Mouse (Mus musculus) left cerebral cortex, postnatal 4 days (tissue): ENCODE results near the gene Uvrag. TPM values are rescaled to one million over a fixed set of nuclear protein-coding genes. Genes with fewer than 3 reads are reported as not detected.
A peak's percentile ranks its signal among the peaks of the same experiment; 100 is the strongest.

Experiments
- DNase-seq: peaks from one replicate; pipeline ENCODE4 v3.0.0-alpha.2; 2022
- intact Hi-C: fragments of 180-260 bp; cut with DNase I; formaldehyde crosslinking; loops from one replicate; pipeline ENCODE4 v1.15.1; 2025
- total RNA-seq, 2 experiments: library from RNA; stranded (reverse); gene quantifications; 2 replicates each; pipeline ENCODE4 v1.2.3; 2021

Uvrag gene
- total RNA-seq, 2 experiments from 2014 or later: 36.3 to 37.4 TPM

- intact Hi-C loops: no loop called here
Observed at GRCm38 (mm10) chr7:99167939-99168338, 27.0 kb upstream of the Uvrag start.

GRCm38 (mm10) chr7:99166159-99166558 lies 25.2 kb upstream of the Uvrag start:
- no peak for DNase-seq
- intact Hi-C loops: no loop called here

More at GRCm38 (mm10) chr7:99167939-99168338, 27.0 kb upstream of the Uvrag start:
- DNase-seq: no peak

- intact Hi-C loops: no loop called here
Observed at GRCm38 (mm10) chr7:99164873-99165410, 24.0 kb upstream of the Uvrag start.

GRCm38 (mm10) chr7:99162462-99162861 lies 21.5 kb upstream of the Uvrag start:
- no peak for DNase-seq
- intact Hi-C loops: no loop called here

More at GRCm38 (mm10) chr7:99164873-99165410, 24.0 kb upstream of the Uvrag start:
- no peak for DNase-seq

GRCm38 (mm10) chr7:99161961-99162360 lies 21.0 kb upstream of the Uvrag start:
- DNase-seq: no peak
- intact Hi-C loops: no loop called here

GRCm38 (mm10) chr7:99161529-99161928 lies 20.6 kb upstream of the Uvrag start:
- intact Hi-C loops: no loop called here

GRCm38 (mm10) chr7:99160995-99161394 lies 20.1 kb upstream of the Uvrag start:
- intact Hi-C loops: no loop called here
- no peak for DNase-seq

More at GRCm38 (mm10) chr7:99161529-99161928, 20.6 kb upstream of the Uvrag start:
- no peak for DNase-seq

GRCm38 (mm10) chr7:99159446-99159845 lies 18.5 kb upstream of the Uvrag start:
- no peak for DNase-seq
- intact Hi-C loops: no loop called here

GRCm38 (mm10) chr7:99158904-99159303 lies 18.0 kb upstream of the Uvrag start:
- DNase-seq: no peak

GRCm38 (mm10) chr7:99158011-99158410 lies 17.1 kb upstream of the Uvrag start:
- intact Hi-C loops: no loop called here
- no peak for DNase-seq

More at GRCm38 (mm10) chr7:99158904-99159303, 18.0 kb upstream of the Uvrag start:
- intact Hi-C loops: no loop called here

- intact Hi-C loops: no loop called here
- no peak for DNase-seq
Observed at GRCm38 (mm10) chr7:99156737-99157136, 15.8 kb upstream of the Uvrag start.

GRCm38 (mm10) chr7:99155311-99156289 lies 14.7 kb upstream of the Uvrag start:
- intact Hi-C loops: no loop called here

GRCm38 (mm10) chr7:99154648-99155151 lies 13.8 kb upstream of the Uvrag start:
- DNase-seq: no peak
- intact Hi-C loops: loop anchor here (5.0 kb wide), 1 partner anchor 83 kb away; the partner anchor contains the start of gene Mogat2

More at GRCm38 (mm10) chr7:99155311-99156289, 14.7 kb upstream of the Uvrag start:
- DNase-seq: peak; percentile 29

GRCm38 (mm10) chr7:99153686-99154202 lies 12.8 kb upstream of the Uvrag start:
- intact Hi-C loops: loop anchor here (5.0 kb wide), 1 partner anchor 84 kb away; the partner anchor contains the start of gene Mogat2
- no peak for DNase-seq

GRCm38 (mm10) chr7:99152756-99153155 lies 11.8 kb upstream of the Uvrag start:
- intact Hi-C loops: loop anchor here (5.0 kb wide), 1 partner anchor 85 kb away; the partner anchor contains the start of gene Mogat2
- no peak for DNase-seq

- intact Hi-C loops: loop anchor here (5.0 kb wide), 1 partner anchor 86 kb away; the partner anchor contains the start of gene Mogat2
- DNase-seq: peak; percentile 97
Observed at GRCm38 (mm10) chr7:99151342-99151741, 10.4 kb upstream of the Uvrag start.

- DNase-seq: no peak
- intact Hi-C loops: no loop called here
Observed at GRCm38 (mm10) chr7:99149017-99149416, 8.1 kb upstream of the Uvrag start.

GRCm38 (mm10) chr7:99147494-99147893 lies 6.6 kb upstream of the Uvrag start:
- intact Hi-C loops: no loop called here
- DNase-seq: no peak

GRCm38 (mm10) chr7:99146906-99147305 lies 6.0 kb upstream of the Uvrag start:
- intact Hi-C loops: no loop called here
- no peak for DNase-seq

GRCm38 (mm10) chr7:99146011-99146410 lies 5.1 kb upstream of the Uvrag start:
- intact Hi-C loops: no loop called here
- no peak for DNase-seq

GRCm38 (mm10) chr7:99144616-99145015 lies 3.7 kb upstream of the Uvrag start:
- no peak for DNase-seq

More at GRCm38 (mm10) chr7:99144616-99145015, 3.7 kb upstream of the Uvrag start:
- intact Hi-C loops: no loop called here
